Mouse (Mus musculus) cortical plate, adult 2 months (tissue): ENCODE results near the gene Efcab9. TPM values are rescaled to one million over a fixed set of nuclear protein-coding genes. Genes with fewer than 3 reads are reported as not detected.

Experiments
- H3K27ac ChIP-seq: fragments of 200-500 bp; 2 replicates; pipeline ENCODE4 v1.5.1; 2012; ENCODE audit warnings: low read length, control low read depth, inconsistent platforms; ENCODE audit not compliant: insufficient read depth
- H3K4me1 ChIP-seq: fragments of 200-500 bp; 2 replicates; pipeline ENCODE4 v1.6.1; 2011; ENCODE audit warnings: low read length; ENCODE audit not compliant: control insufficient read depth, insufficient read depth
- H3K4me3 ChIP-seq: fragments of 200-500 bp; 2 replicates; pipeline ENCODE4 v1.5.1; 2011; ENCODE audit warnings: mild to moderate bottlenecking, low read length, control low read depth; ENCODE audit not compliant: insufficient read depth
- CTCF ChIP-seq: fragments of 200-500 bp; IDR thresholded peaks from 2 replicates; pipeline ENCODE4 v1.5.1; 2011; ENCODE audit warnings: mild to moderate bottlenecking, control low read depth, low read length; ENCODE audit not compliant: insufficient read depth; ENCODE audit errors: extremely low read depth
- POLR2A ChIP-seq: fragments of 200-500 bp; IDR thresholded peaks from 2 replicates; pipeline ENCODE4 v1.6.1; 2011; ENCODE audit warnings: mild to moderate bottlenecking, low read length, control low read depth; ENCODE audit not compliant: insufficient read depth; ENCODE audit errors: extremely low read depth
- polyA plus RNA-seq: library from polyadenylated mRNA; depleted of rRNA; stranded (reverse); fragments of >200 nt; gene quantifications from 2 replicates; pipeline ENCODE4 v1.2.3, GENCODE M21; 2012

Gene Efcab9
- polyA plus RNA-seq, 1 experiment = 0.31 TPM

- H3K4me3 ChIP-seq = no peak overlapping the region
- H3K4me1 ChIP-seq = 0 out of 2 replicates have a peak, but pooled peaks cover 1% of the 10 kb centered on the region
- no peak overlapping the region for H3K27ac ChIP-seq
- no peak for TF ChIP-seq CTCF
- no peak for TF ChIP-seq POLR2A
Measured at GRCm38 (mm10) chr11:32540463-32540862, 8.6 kb upstream of the Efcab9 start.

GRCm38 (mm10) chr11:32539717-32540116 lies 7.8 kb upstream of the Efcab9 start:
- no peak overlapping the region for H3K27ac ChIP-seq
- H3K4me1 ChIP-seq = 0 out of 2 replicates have a peak, but pooled peaks cover 1% of the 10 kb centered on the region
- TF ChIP-seq POLR2A (no peak), CTCF (no peak)
- no peak overlapping the region for H3K4me3 ChIP-seq

GRCm38 (mm10) chr11:32538846-32539245 lies 7.0 kb upstream of the Efcab9 start:
- H3K4me3 ChIP-seq = no peak overlapping the region
- no peak overlapping the region for H3K27ac ChIP-seq
- peaks cover 3% of the 10 kb centered on the region; the same call in 1 of the 2 replicates for H3K4me1 ChIP-seq
- TF ChIP-seq CTCF (no peak), POLR2A (no peak)

GRCm38 (mm10) chr11:32538435-32538834 lies 6.6 kb upstream of the Efcab9 start:
- H3K4me3 ChIP-seq = no peak overlapping the region
- H3K27ac ChIP-seq = no peak overlapping the region
- TF ChIP-seq POLR2A (no peak), CTCF (no peak)
- H3K4me1 ChIP-seq = peaks cover 3% of the 10 kb centered on the region; the same call in 1 of the 2 replicates

- Histone ChIP-seq H3K4me3 (no peak overlapping the region), H3K4me1 (peaks cover 3% of the 10 kb centered on the region; the same call in 1 of the 2 replicates), H3K27ac (no peak overlapping the region)
- TF ChIP-seq CTCF = no peak
- no peak for TF ChIP-seq POLR2A
Measured at GRCm38 (mm10) chr11:32536954-32537353, 5.1 kb upstream of the Efcab9 start.

GRCm38 (mm10) chr11:32535646-32536045 lies 3.8 kb upstream of the Efcab9 start:
- no peak overlapping the region for H3K4me3 ChIP-seq
- H3K4me1 ChIP-seq = peaks cover 3% of the 10 kb centered on the region; the same call in 1 of the 2 replicates
- no peak overlapping the region for H3K27ac ChIP-seq
- TF ChIP-seq CTCF (no peak), POLR2A (no peak)

GRCm38 (mm10) chr11:32534453-32535075 lies 2.7 kb upstream of the Efcab9 start:
- Histone ChIP-seq H3K27ac (no peak overlapping the region), H3K4me3 (peak overlapping the region; percentile 66; the same call in 1 of the 2 replicates), H3K4me1 (peaks cover 3% of the 10 kb centered on the region; the same call in 1 of the 2 replicates)
- TF ChIP-seq POLR2A = no peak
- no peak for TF ChIP-seq CTCF

GRCm38 (mm10) chr11:32533482-32534261 lies 1.8 kb upstream of the Efcab9 start:
- TF ChIP-seq POLR2A (peak; percentile 57; the same call in 1 of the 2 replicates), CTCF (no peak)
- Histone ChIP-seq H3K4me3 (peak overlapping the region; percentile 66), H3K4me1 (peaks cover 3% of the 10 kb centered on the region; the same call in 1 of the 2 replicates), H3K27ac (no peak overlapping the region)

- Histone ChIP-seq H3K4me3 (peak within 1 kb of the TSS; percentile 66), H3K4me1 (peaks cover 3% of the 10 kb centered on the region; the same call in 1 of the 2 replicates), H3K27ac (no peak within 1 kb of the TSS)
- TF ChIP-seq POLR2A (peak; percentile 59; the same call in 1 of the 2 replicates), CTCF (no peak)
Measured at GRCm38 (mm10) chr11:32532765-32533481, 1.0 kb upstream of the Efcab9 start, which contains the start of gene Stk10. TSS of gene Stk10 (plus strand) at chr11:32533305.
